Mouse (Mus musculus): ENCODE measurements around the gene Gabrb3. TPM values are rescaled to one million over a fixed set of nuclear protein-coding genes. Genes with fewer than 3 reads are reported as not detected.

Gabrb3 gene
- total RNA-seq, 2 experiments from 2014 or later, result 248 to 270 TPM

DNA sequence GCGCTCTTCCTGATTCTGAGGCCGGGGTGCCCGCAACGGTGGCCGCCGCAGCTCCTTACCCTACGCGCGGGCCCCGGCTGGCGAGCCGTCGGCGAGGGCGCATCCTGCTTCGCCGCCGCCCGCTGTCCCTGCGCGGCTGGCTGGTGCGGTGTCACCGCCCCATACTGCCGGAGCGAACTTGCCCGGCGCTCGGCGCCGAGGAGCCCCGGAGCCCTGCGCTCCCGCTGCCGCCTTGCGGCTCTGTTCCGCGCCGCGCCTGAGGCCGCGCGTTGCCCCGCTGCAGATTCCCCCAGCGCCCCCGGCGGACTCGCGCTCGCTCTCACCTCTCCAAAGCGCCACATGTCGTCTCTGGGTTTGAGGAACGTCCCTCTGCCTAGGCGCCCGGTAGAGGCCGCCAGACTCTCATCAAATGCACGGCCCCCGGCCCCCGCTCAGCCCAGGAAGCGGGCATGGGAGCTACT, 90.2 kb downstream of the Gabrb3 start, which contains the start of gene Gabra5:
Gene Gabra5 (minus strand): TSS at position 379 of the 461 bp plus-strand sequence.
- DNase-seq (ENCODE audit: low spot score in 2 of 2), result peak; percentile 58 to 73
- intact Hi-C loops (cut with DNase I), result loop anchor here (5.0 to 10.0 kb wide), 2 partner anchors 885 to 1568 kb away; no protein-coding TSS in a partner anchor

DNA sequence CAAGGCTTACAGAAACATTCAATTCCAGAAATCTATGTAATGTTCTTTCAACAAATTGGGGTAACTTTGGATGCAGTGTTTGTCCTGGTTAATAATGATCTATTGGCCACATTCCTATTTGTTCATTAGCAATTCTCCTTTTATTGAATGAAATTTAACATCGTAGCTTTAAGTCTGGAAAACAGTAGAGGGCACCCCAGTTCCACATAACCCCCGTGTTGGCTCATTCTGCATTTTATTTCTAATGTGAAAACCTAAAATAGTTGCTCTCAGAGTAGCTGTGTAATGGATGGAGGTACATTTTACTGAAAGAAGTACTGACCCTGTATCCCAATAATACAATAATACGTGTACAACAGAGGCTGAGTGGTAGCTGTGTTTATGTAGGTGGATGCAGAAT, 93.5 kb downstream of the Gabrb3 start:
- peak; percentile 53 to 70 for DNase-seq (ENCODE audit: low spot score in 2 of 2)
- intact Hi-C loops (cut with DNase I), result loop anchor here (5.0 to 10.0 kb wide), 2 partner anchors 882 to 1564 kb away; no protein-coding TSS in a partner anchor

DNA sequence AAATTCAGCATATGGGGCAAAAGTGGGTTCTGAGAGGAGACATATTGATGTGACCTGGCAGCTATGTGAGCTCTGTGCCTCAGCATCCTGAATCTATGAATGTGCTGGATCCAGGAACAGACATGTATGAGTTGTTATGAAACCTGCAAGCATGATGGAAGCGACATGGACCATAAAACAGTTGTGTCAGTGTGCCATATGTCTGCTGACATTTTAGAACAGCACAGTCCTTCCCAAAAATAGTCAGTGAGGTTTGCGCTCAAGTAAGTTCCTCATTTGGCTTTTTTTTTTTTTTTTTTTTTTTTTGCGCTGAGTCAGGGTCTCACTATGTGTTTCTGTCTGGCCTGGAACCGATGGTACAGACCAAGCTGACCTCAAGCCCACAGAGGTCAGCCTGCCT, 110.0 kb downstream of the Gabrb3 start:
- peak in 1 of 2 experiments; percentile 53 for DNase-seq (ENCODE audit: low spot score in 2 of 2)
- intact Hi-C loops (cut with DNase I), result no loop called here

DNA sequence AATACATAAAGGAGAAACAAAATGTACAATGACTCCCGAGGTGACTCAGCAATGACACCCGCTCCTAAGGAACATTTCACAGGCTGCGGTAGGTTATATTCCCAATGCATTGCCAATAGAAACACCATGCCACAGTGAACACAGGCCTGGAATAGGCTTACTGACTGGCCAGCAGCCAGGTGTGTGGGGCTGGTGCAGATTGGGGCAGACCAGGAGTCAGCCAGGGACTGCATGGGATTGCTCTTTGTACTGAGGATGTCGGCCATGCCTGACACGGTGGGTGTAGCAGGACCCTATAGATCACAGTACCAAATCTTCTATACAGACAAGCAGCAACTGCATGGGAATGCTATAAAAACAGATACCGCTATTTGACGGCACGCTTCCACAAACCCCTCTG, 110.5 kb downstream of the Gabrb3 start:
- DNase-seq (ENCODE audit: low spot score in 2 of 2), result peak in 1 of 2 experiments; percentile 18
- intact Hi-C loops (cut with DNase I), result loop anchor here (10.0 kb wide), 1 partner anchor 55 kb away; no protein-coding TSS in a partner anchor

GRCm38 (mm10) chr7:57532676-57533075, 113.2 kb downstream of the Gabrb3 start:
- no peak for DNase-seq (ENCODE audit: low spot score in 2 of 2)
- intact Hi-C loops (cut with DNase I), result loop anchor here (10.0 kb wide), 1 partner anchor 52 kb away; no protein-coding TSS in a partner anchor

- intact Hi-C loops (cut with DNase I), result loop anchor here (10.0 kb wide), 1 partner anchor 46 kb away; no protein-coding TSS in a partner anchor
- DNase-seq (ENCODE audit: low spot score in 2 of 2), result peak in 1 of 2 experiments; percentile 10
These were observed 119.1 kb downstream of the Gabrb3 start for GRCm38 (mm10) chr7:57538565-57538964.

- no peak for DNase-seq (ENCODE audit: low spot score in 2 of 2)
- intact Hi-C loops (cut with DNase I), result no loop called here
These were observed 141.4 kb downstream of the Gabrb3 start for GRCm38 (mm10) chr7:57560732-57561436.

DNA sequence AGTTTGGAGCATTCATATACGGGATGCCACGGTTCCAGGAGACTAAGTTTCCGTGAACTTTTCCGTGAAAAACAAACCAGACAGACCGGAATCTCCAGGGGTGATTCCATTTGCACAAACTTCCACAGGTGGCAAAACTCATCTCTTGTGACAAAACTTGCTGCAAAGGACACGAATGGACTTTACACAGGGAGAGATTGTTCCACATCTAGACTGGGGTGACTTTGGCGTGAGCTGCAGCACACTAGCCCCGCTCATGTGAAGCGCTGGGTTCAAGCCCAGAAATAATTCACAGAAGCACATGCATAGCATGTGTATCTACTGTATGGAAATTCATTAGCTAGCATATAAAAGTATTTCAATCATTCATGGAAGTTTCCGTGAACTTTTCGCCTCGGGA, 144.9 kb downstream of the Gabrb3 start:
- no peak for DNase-seq (ENCODE audit: low spot score in 2 of 2)
- intact Hi-C loops (cut with DNase I), result no loop called here

GRCm38 (mm10) chr7:57590451-57591248, 171.2 kb downstream of the Gabrb3 start:
- DNase-seq (ENCODE audit: low spot score in 2 of 2), result peak; percentile 73 to 81
- intact Hi-C loops (cut with DNase I), result loop anchor here (10.0 kb wide), 1 partner anchor 234 kb away; no protein-coding TSS in a partner anchor

DNA sequence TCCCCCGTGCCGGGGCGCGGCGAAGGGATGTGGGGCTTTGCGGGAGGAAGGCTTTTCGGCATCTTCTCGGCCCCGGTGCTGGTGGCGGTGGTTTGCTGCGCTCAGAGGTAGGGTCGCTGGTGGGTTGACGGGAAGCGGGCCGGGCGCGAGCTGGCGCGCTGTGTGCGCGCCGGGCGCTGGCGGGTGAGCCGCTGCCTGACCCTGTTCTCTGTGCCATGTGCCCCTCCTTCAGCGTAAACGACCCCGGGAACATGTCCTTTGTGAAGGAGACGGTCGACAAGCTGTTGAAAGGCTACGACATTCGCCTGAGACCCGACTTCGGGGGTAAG, 171.7 kb downstream of the Gabrb3 start:
- intact Hi-C loops (cut with DNase I), result loop anchor here (10.0 kb wide), 1 partner anchor 234 kb away; no protein-coding TSS in a partner anchor
- peak in 1 of 2 experiments; percentile 17 for DNase-seq (ENCODE audit: low spot score in 2 of 2)

GRCm38 (mm10) chr7:57591578-57592431, 172.3 kb downstream of the Gabrb3 start:
- DNase-seq (ENCODE audit: low spot score in 2 of 2), result peak; percentile 30 to 34
- intact Hi-C loops (cut with DNase I), result loop anchor here (10.0 kb wide), 1 partner anchor 233 kb away; no protein-coding TSS in a partner anchor

DNA sequence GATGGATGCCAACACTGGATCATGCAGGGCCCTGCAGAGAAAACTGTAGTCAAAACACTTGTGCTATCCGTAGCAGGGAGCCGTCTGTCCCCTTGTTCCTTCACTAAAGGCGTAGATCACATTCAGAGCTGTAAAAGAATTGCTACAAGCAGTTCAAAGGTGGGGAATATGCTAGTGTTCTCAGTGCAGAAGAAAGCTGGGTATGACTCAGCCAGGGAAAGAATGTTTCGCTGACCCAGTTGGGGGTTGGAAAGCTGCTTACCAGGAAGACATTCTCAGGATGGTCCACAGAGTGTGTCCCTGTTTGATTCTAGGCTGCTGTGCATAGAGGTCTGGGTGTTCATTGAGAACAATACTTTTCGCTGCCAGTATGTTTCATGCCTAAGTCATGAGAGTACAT, 177.8 kb downstream of the Gabrb3 start:
- DNase-seq (ENCODE audit: low spot score in 2 of 2), result no peak
- intact Hi-C loops (cut with DNase I), result loop anchor here (10.0 kb wide), 1 partner anchor 227 kb away; no protein-coding TSS in a partner anchor

- intact Hi-C loops (cut with DNase I), result no loop called here
- no peak for DNase-seq (ENCODE audit: low spot score in 2 of 2)
These were observed 199.2 kb downstream of the Gabrb3 start for GRCm38 (mm10) chr7:57618697-57619096.

- intact Hi-C loops (cut with DNase I), result no loop called here
- DNase-seq (ENCODE audit: low spot score in 2 of 2), result no peak
These were observed 200.5 kb downstream of the Gabrb3 start for GRCm38 (mm10) chr7:57620036-57620435.

GRCm38 (mm10) chr7:57623718-57624117, 204.2 kb downstream of the Gabrb3 start:
- intact Hi-C loops (cut with DNase I), result no loop called here
- no peak for DNase-seq (ENCODE audit: low spot score in 2 of 2)

- intact Hi-C loops (cut with DNase I), result no loop called here
These were observed 215.5 kb downstream of the Gabrb3 start for GRCm38 (mm10) chr7:57635026-57635425.

DNA sequence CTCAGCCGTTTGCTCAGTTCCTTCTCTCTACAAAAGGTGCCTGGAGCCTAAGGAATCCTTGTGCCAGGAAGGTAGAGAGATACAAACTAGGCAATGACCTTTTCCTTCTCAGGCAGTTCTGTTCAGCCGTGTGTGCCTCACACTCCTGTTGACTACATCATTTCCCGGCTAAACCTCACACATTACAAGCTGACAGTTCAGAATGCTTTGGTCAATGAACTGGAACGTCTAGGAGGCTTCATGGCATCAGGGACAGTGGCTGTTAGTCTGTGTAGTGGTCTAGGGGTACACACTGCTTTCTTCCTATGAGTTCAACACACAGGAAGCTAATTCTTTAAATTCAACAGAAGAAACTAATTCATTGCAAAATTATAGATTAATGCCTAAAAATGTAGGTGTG, 216.2 kb downstream of the Gabrb3 start:
- intact Hi-C loops (cut with DNase I), result no loop called here
- no peak for DNase-seq (ENCODE audit: low spot score in 2 of 2)

More at GRCm38 (mm10) chr7:57635026-57635425, 215.5 kb downstream of the Gabrb3 start:
- DNase-seq (ENCODE audit: low spot score in 2 of 2), result peak in 1 of 2 experiments; percentile 26

DNA sequence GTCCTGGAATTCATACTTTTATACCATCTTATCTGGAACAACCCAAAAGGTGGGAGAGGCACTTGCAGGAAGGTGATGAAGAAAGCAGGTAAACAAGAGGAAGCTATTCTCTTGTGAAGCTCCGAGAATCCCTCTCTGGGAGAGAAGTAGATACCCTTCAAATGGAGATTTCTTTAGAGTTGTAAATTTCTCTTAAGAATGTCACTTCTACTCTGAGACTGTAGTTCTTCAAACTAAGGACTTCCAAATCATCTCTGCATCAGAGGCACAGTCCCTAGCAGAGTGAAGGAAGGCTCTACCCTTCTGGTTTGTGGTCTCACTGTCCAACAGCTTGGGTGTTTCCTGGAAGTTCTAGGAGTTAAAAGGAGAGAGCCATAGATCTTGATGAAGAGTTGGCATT, 221.3 kb downstream of the Gabrb3 start:
- intact Hi-C loops (cut with DNase I), result no loop called here
- DNase-seq (ENCODE audit: low spot score in 2 of 2), result no peak

- DNase-seq (ENCODE audit: low spot score in 2 of 2), result peak in 1 of 2 experiments; percentile 13
- intact Hi-C loops (cut with DNase I), result no loop called here
These were observed 227.9 kb downstream of the Gabrb3 start for GRCm38 (mm10) chr7:57647345-57647744.

All from left cerebral cortex, postnatal 14 days (tissue).